Mouse (Mus musculus): ENCODE results near the gene Gramd1b.

DNA sequence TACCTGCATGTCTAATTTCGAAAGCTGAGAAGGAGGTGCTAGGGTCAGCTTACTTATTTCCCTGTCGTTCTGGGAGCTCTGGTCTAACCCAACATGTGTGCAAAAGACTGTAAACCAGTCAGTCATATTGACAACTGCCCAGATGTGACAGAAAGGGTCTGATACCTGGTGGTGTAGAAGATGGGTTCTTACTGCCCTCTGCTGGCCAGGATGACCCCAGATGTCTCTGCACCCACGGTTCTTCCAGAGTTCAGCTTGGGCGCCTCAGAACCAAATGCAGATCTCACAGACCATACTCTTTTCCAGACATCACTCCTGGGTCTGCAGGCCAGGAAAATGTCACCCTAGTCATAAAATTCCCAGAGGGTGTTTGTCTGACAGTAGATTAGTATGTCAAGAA is 51.9 kb downstream of the Gramd1b start:
- no peak for TF ChIP-seq POLR2A (IDR thresholded peaks at IDR 0.05; ENCODE audit: low read depth, low read length)
- TF ChIP-seq CTCF (IDR thresholded peaks at IDR 0.05; ENCODE audit: extremely low read depth, insufficient read depth, insufficient read length, insufficient replicate concordance), result peak; percentile 73; the same call in 1 of the 2 replicates
